ENCODE assay signal across 11 mouse cellular contexts in the genomic region with DNA sequence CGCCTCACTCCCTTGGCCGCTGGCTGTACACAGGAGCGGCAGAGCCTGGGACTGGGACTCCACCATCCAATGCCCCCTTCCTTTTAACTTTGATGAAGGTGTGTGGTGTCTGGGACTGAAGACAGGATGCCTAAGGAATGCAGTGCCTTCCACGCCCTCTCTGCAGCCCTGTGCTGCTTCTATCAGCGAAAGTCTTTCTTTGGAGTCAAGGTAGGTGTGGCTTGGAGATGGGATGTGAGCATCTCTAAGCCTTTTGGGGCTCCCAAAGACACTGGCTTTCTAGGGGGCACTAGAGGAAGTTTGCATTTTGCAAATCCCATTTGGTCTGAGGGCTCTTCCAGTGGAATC.
DNase-seq lines count a peak whose midpoint lies in the region; ATAC-seq and TF ChIP-seq lines count a peak whose summit lies in the region.
"Had no signal": no experiment of that assay in that cellular context is flagged by ENCODE, and none has a peak within 500 bp of the region (broad histone marks: within the 10 kb centered on the region; RNA-seq: fewer than 3 reads in every experiment).

No protein-coding gene starts in this region.

- no peak for DNase-seq in heart, postnatal 4 days
- DNase-seq in urinary bladder, postnatal 10 days (ENCODE audit: low spot score) = no peak
- DNase-seq in urinary bladder, postnatal 36 days (ENCODE audit: low spot score in 2 of 2) = no peak
- no peak for DNase-seq in left cerebral cortex, postnatal 25 days (ENCODE audit: low spot score in 2 of 2)
- DNase-seq: kidney, postnatal 14 days; thymus, postnatal 14 days had no signal

- intact Hi-C loops in left cerebral cortex, postnatal 25 days (cut with DNase I) = no loop called here

- H3K9ac ChIP-seq in heart, embryonic 14.5 days (ENCODE audit: low read length) = peak overlapping the region; percentile 27; the same call in 1 of the 2 replicates
- H3K9ac ChIP-seq in ES-Bruce4 (ENCODE audit: low read depth, poor library complexity, severe bottlenecking) = no peak overlapping the region
- peak overlapping the region; percentile 30; the same call in 1 of the 2 replicates for H3K9ac ChIP-seq in forebrain, embryonic 13.5 days
- no peak overlapping the region for H3K9ac ChIP-seq in midbrain, embryonic 12.5 days (replicated peaks)
- H3K9ac ChIP-seq: liver, embryonic 15.5 days had no signal

- no peak for TF ChIP-seq POLR2A in ES-Bruce4 (IDR thresholded peaks at IDR 0.05; ENCODE audit: insufficient read depth, low read length)

- no peak for TF ChIP-seq EP300 in ES-Bruce4 (IDR thresholded peaks at IDR 0.05; ENCODE audit: insufficient read depth, low read depth, low read length)

- H3K36me3 ChIP-seq in heart, embryonic 14.5 days (ENCODE audit: control insufficient read depth, insufficient read depth, low read length) = no peaks in the 10 kb centered on the region
- H3K36me3 ChIP-seq in ES-Bruce4 (ENCODE audit: control insufficient read depth, insufficient read depth, low read length, poor library complexity, severe bottlenecking) = no peaks in the 10 kb centered on the region
- H3K36me3 ChIP-seq in forebrain, embryonic 13.5 days (ENCODE audit: poor library complexity, severe bottlenecking) = no peaks in the 10 kb centered on the region
- H3K36me3 ChIP-seq in midbrain, embryonic 12.5 days = no peaks in the 10 kb centered on the region
- H3K36me3 ChIP-seq: liver, embryonic 15.5 days had no signal

- H3K4me2 ChIP-seq in heart, embryonic 14.5 days (ENCODE audit: low read length) = peak overlapping the region; percentile 53
- peak overlapping the region; percentile 20; the same call in 1 of the 2 replicates for H3K4me2 ChIP-seq in forebrain, embryonic 13.5 days
- peak overlapping the region; percentile 38 for H3K4me2 ChIP-seq in midbrain, embryonic 12.5 days (replicated peaks)
- H3K4me2 ChIP-seq: liver, embryonic 15.5 days had no signal

- no peak for ATAC-seq in heart, embryonic 14.5 days (ENCODE audit: insufficient number of reproducible peaks, insufficient read depth, low FRiP score, low read depth)
- no peak for ATAC-seq in forebrain, embryonic 13.5 days
- ATAC-seq in midbrain, embryonic 12.5 days (ENCODE audit: low FRiP score, low read depth) = no peak

- WGBS in heart, embryonic 14.5 days = 28% methylated on average over 5 of the region's 5 CpGs
- WGBS in forebrain, embryonic 13.5 days = 38% methylated on average over 5 of the region's 5 CpGs
- 31% methylated on average over 5 of the region's 5 CpGs for WGBS in midbrain, embryonic 12.5 days

- H3K4me1 ChIP-seq in heart, embryonic 14.5 days (ENCODE audit: control insufficient read depth in 2 of 2, insufficient read depth in 2 of 2, low read length in 2 of 2) = peaks cover 10 to 12% of the 10 kb centered on the region in 2 experiments; a peak in 3 of 4 replicates
- H3K4me1 ChIP-seq in ES-Bruce4 (ENCODE audit: control insufficient read depth, insufficient read depth, low read length) = peaks cover 3% of the 10 kb centered on the region
- peaks cover 63% of the 10 kb centered on the region for H3K4me1 ChIP-seq in forebrain, embryonic 13.5 days
- peaks cover 66% of the 10 kb centered on the region for H3K4me1 ChIP-seq in midbrain, embryonic 12.5 days

- no peaks in the 10 kb centered on the region for H3K9me3 ChIP-seq in heart, embryonic 14.5 days (ENCODE audit: control insufficient read depth, low read length)
- H3K9me3 ChIP-seq in ES-Bruce4 (replicated peaks; ENCODE audit: control insufficient read depth, insufficient read depth, low read length, poor library complexity, severe bottlenecking) = no peaks in the 10 kb centered on the region
- H3K9me3 ChIP-seq in forebrain, embryonic 13.5 days (replicated peaks) = no peaks in the 10 kb centered on the region
- no peaks in the 10 kb centered on the region for H3K9me3 ChIP-seq in midbrain, embryonic 12.5 days
- H3K9me3 ChIP-seq: liver, embryonic 15.5 days had no signal

- peak overlapping the region in 1 of 2 experiments; percentile 13; a peak in 1 of 4 replicates for H3K4me3 ChIP-seq in heart, embryonic 14.5 days (ENCODE audit: control insufficient read depth in 1 of 2, insufficient read depth in 1 of 2, low read depth in 1 of 2, low read length in 2 of 2)
- no peak overlapping the region for H3K4me3 ChIP-seq in ES-Bruce4 (ENCODE audit: low read depth, low read length)
- H3K4me3 ChIP-seq in forebrain, embryonic 13.5 days = no peak overlapping the region
- 0 out of 2 replicates have a peak overlapping the region, but pooled peaks have one; percentile 13 for H3K4me3 ChIP-seq in midbrain, embryonic 12.5 days
- H3K4me3 ChIP-seq: liver, embryonic 15.5 days had no signal

- no peak for TF ChIP-seq CTCF in ES-Bruce4 (IDR thresholded peaks at IDR 0.05; ENCODE audit: low read depth, low read length)

- no peak overlapping the region for H3K27ac ChIP-seq in heart, embryonic 14.5 days (replicated peaks in 1 of 2; ENCODE audit: control insufficient read depth in 1 of 2, insufficient read depth in 1 of 2, low read depth in 2 of 2, low read length in 2 of 2)
- 0 out of 2 replicates have a peak overlapping the region, but pooled peaks have one; percentile 30 for H3K27ac ChIP-seq in ES-Bruce4 (ENCODE audit: insufficient read depth, low read length)
- H3K27ac ChIP-seq in forebrain, embryonic 13.5 days = no peak overlapping the region
- peak overlapping the region; percentile 54; the same call in 1 of the 2 replicates for H3K27ac ChIP-seq in midbrain, embryonic 12.5 days (replicated peaks)
- H3K27ac ChIP-seq: liver, embryonic 15.5 days had no signal

- peaks cover 45% of the 10 kb centered on the region for H3K27me3 ChIP-seq in heart, embryonic 14.5 days (ENCODE audit: control insufficient read depth, insufficient read depth, low read length)
- H3K27me3 ChIP-seq in ES-Bruce4 (ENCODE audit: control insufficient read depth, insufficient read depth, low read length, poor library complexity, severe bottlenecking) = no peaks in the 10 kb centered on the region
- H3K27me3 ChIP-seq in forebrain, embryonic 13.5 days = peaks cover 2% of the 10 kb centered on the region; the same call in 1 of the 2 replicates
- no peaks in the 10 kb centered on the region for H3K27me3 ChIP-seq in midbrain, embryonic 12.5 days
- H3K27me3 ChIP-seq: liver, embryonic 15.5 days had no signal

Comparison
In these comparisons a context has a peak if more than half of its experiments do, and no peak if none do; other contexts are left out.
1. H3K27ac ChIP-seq: peak in ES-Bruce4 (single experiment) and midbrain, embryonic 12.5 days (single experiment); none in heart, embryonic 14.5 days (0 of 2) and forebrain, embryonic 13.5 days (single experiment).
2. H3K9ac ChIP-seq: peak in heart, embryonic 14.5 days (single experiment) and forebrain, embryonic 13.5 days (single experiment); none in ES-Bruce4 (single experiment) and midbrain, embryonic 12.5 days (single experiment).
3. Peak in every context shown above with its lines, with median percentiles within 50 percentile points of each other: H3K4me2 ChIP-seq.